Mouse (Mus musculus) layer of hippocampus, adult 8-10 months (tissue): ENCODE data around the gene Mex3a. TPM values are rescaled to one million over a fixed set of nuclear protein-coding genes. Genes with fewer than 3 reads are reported as not detected.

Experiments
- DNase-seq, 2 experiments: peaks; one replicate each; pipeline ENCODE4 v3.0.0; 2022; ENCODE audit warnings: low spot score in 2 of 2
- total RNA-seq, 4 experiments: library from RNA; stranded (reverse); gene quantifications; 2 replicates each; pipeline ENCODE4 v1.2.4; 2022

Mex3a gene
- total RNA-seq, 4 experiments from 2014 or later: 2.4 to 2.8 (median 2.6) TPM

- no peak for DNase-seq
Observed at GRCm38 (mm10) chr3:88505081-88505480, 27.1 kb upstream of the Mex3a start.

GRCm38 (mm10) chr3:88505765-88506164 lies 26.4 kb upstream of the Mex3a start:
- no peak for DNase-seq

DNA sequence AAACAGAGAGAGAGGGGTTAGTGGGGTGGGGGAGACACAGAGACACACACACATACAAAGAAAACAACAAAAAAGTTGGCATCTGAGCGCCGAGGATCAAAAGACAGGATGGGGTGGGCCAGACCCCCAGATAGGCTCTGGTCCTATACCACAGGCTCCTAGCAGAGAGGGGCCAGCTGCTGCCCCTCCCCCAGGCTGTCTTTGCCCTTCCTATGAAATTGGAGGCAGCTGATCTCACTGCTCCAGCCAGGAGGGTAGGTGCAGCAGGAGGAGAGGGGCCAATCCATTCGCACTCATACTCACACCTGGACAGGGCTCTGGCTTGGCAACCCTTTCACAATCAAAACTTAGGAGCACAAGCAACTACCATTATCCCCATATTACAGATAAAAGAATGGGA lies 22.9 kb upstream of the Mex3a start:
- DNase-seq: no peak

DNA sequence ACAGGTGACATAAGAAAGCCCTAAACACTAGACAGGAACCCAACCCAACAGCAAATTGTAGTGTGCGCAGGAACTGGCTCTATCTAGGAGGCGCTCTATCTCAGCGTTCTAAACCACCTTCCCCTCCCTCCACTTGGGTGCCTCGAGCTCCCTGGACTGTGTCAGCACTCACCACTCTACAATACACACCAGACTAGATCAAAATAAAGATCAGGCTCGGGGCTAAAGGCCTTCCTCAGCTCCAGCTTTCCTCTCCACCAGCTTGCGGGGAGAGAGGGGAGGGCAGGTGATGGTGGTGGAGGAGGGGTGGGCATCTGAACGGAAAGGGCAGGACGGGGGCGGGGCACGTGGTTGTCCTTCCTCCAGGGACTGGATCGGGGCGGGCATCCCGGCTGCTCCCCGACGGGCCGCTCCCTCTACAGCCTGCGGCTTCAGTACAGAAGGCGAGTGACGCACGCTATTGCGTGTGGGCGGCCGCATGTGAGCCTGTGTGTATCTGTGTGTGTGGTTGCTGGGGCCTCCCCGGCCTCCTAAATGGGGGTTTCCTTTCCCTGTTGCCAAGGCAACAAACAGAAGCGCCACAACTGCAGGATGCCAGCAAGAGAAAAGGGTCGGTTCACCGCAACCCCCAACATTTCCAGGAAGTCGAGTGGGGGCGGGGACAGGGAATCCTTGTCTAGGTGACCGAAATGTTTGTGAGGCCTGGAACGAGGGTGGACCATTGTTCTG lies 22.3 kb upstream of the Mex3a start, which contains the start of gene Lmna:
Lmna (minus strand) TSS at position 265 of the 729 bp plus-strand sequence.
- peak; percentile 91 to 92 for DNase-seq

DNA sequence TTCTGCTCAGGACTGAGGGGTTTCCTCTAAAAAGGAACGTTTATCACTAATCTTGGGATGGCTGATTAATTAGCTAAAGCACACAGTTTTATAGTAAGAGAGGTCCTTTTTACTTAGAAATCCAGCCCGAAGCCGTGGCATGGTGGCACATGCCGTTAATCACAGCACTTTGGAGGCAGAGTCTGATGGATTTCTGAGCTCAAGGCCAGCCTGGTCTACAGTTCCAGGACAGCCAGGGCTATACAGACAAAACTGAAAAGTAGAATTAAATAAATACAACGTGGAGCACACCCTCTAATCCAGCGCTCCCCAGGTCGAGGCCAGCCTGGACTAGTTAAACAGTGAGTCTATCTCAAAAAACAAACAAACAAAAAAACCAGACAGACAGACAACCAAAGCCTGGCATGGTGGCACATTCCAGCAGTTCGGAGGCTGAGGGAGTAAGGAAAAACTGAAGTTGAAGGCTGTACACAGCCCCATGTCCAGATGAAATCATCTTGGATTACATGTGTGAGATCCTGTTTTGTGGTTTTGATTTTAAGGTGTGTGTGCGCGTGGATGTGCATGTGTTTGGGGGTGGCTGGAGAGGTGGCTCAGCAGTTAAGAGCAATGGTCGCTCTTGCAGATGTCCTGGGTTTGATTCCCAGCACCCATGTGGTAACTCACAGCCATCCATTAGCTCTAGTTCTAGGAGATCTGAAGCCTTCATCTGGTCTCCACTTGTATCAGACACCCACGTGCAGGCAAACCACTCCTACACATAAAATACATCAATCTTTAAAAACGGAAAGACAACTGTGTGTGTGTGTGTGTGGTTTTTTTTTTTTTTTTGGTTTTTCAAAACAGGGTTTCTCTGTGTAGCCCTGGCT lies 21.5 kb upstream of the Mex3a start:
- DNase-seq: no peak

GRCm38 (mm10) chr3:88511559-88511958 lies 20.6 kb upstream of the Mex3a start:
- no peak for DNase-seq

- no peak for DNase-seq
Observed at GRCm38 (mm10) chr3:88512141-88512895, 19.9 kb upstream of the Mex3a start.

GRCm38 (mm10) chr3:88512896-88513545 lies 19.2 kb upstream of the Mex3a start:
- no peak for DNase-seq

DNA sequence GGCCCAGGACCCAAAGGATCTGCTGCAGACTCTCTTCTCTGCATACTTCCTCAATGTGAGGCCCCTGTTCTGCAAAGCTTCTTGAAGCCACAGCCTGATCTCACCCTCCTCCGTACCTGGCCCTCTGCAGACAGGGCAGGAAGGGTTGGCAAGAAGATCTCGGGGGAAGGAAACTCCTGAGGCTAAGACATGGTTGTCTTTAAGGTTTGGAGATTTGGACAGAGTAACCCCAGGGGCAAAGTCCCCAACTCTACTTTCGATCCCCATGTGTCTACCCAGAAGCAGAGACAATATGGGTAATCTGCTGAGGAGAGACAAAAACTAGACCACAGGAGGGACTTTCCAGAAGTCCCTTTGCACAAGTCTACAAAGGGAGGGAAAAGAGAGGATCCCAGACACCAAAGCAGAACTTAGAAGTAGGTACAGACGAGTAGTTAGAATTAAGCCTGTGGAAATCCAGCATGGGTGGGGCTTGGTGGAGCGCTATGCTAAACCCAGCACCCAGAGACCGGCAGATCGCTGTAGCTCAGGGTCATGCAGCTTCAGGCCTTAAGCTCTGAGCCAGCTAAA lies 18.6 kb upstream of the Mex3a start:
- no peak for DNase-seq

DNA sequence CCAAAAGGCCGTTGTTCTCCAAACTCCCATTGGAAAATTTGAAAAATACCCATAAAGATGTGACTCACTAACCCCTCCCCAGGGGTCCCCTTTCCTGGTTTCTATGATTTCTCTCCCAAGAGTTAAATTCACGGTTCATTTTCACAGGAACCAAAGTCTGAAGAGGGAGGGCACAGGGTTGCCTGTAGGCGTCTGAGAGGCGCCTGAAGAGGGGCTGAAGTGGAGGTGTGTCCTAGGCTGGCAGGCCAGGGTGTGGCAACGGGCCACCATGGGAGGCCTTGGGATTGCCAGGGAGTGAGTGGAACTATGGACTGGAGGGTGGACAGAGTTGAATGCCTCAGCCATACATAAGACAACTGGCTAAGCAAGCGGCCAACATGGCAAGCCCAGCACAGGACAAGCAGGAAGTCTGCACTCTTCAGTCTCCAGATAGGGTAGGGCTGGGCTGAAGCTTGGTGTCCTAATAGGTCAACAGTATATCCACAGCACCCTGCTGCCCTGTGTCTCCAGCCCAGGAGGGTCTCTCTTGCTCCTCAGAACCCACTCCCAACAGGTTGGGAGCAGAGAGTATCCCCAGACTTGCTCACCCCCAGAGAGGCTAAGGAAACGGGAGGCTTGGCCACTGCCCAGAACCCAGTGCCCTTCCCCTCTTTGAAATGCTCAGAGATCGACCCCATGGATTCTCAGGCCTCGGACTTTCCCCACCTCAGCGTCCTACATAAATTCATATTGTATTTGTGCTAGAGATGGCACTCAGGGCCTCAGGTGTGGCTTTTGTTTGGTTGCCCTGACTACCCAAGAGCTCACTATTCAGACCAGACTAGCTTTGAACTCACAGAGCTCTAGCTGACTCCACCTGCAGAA lies 17.7 kb upstream of the Mex3a start:
- no peak for DNase-seq

DNA sequence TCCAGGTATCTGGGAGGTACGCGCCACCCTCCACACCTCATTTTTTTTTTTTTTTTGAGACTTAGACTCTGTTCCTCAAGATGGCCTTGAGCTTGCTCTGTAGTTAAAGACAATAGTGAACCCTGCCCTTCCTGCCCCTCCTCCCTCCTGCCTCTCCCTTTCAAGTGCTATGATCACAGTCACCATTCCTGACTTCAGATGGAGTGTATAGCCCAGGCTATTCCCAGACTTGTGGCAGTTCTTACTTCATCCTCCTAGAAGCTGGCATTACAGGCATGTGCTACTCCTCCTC lies 17.2 kb upstream of the Mex3a start:
- no peak for DNase-seq

DNA sequence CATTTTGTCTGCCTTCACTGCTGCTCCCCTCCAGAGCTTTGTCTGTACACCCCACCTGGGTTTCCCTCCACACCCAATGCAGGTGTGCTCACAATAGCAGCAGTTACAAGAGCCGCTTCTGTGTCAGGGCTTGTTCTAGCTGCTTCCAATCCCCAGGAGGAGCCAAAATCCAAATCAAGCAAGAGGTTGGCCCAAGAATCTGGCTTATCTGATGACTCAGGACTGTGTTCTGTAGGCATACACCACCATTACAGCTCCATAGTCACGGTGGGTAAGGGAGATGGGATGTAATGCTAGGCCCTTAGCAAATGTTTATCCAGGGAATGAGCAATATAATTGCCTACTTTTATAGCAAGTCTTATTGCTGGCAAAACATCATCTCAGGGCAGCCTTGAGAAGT lies 15.8 kb upstream of the Mex3a start:
- no peak for DNase-seq

DNA sequence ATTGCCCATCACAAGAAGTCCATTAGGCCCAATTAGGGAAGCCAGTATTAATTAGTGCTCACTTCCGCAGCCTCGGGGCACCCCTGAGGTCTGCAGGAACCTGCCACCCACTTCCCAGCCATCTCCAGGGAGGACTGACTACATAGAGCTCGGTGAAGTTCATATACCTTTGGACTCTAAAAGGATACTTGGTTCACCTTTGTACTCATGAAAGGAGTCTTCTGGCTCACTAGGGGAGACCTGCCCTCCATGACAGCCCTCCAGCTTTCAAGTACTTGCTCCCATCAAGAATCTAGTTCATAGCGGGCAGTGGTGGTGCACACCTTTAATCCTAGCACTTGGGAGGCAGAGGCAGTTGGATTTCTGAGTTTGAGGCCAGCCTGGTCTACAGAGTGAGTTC lies 13.8 kb upstream of the Mex3a start:
- no peak for DNase-seq

GRCm38 (mm10) chr3:88520078-88520477 lies 12.1 kb upstream of the Mex3a start:
- DNase-seq: no peak

DNA sequence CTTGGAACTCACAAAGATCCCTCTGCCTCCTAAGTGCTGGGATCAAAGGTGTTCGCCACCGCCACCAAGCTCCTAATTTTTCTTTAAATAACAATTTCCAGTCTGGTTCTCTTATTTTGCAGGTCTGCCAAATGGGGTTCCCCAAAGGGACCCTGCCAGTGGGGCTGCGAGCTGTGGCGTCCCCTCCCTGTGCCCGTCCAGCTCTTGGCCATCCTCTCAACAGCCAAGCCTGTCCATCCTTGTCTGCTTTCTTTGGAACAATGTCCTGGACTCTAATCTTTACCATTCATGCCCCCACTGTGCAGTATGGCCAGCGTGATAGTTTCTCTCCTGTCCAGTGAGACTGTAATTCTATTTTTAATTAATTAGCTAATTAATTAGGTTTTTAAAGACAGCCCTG lies 11.0 kb upstream of the Mex3a start:
- no peak for DNase-seq

DNA sequence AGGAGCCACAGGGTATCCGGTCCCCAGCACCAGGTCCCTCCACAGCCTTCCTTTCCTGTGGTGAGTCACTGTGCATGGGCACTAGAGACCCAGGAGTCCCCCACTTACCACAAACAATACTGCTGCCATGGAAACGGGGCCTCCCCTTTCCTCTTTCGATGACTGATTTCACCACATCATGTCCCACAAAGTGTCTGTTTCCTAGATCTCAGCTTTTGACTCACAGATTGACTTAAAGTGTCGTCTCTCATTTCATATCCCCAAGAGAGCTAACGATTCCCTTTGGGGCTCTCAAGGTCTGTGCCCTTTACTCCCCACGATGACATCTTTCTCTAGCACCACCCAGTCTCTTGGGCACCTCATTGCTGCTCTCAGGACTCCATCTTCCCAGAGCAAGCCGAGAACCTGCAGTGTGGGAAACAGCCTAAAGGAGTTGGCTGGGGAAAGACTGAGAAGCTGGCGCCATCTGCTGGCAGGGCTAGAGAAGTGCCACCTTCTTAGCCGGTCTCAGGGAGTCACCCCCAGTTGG lies 10.3 kb upstream of the Mex3a start:
- peak in 1 of 2 experiments; percentile 55 for DNase-seq

DNA sequence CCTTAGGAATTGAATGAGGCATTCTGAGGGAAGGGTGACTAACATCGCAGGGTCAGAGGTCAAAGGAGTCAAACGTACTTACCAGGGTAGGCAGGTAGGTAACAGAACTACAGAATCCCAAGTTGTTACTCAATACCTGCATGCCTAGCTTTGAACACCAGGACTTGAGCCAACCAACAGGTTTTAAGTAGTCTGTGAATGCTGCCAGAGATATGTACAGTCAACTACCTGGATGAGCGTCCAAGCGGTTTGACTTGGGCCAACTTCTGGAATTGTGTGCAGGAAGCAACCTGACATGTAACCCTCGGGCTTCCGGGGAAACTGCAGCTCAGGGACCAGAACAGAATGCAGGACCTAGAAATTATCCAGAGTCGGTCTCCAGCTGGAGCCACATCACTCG lies 9.2 kb upstream of the Mex3a start:
- no peak for DNase-seq

- DNase-seq: no peak
Observed at GRCm38 (mm10) chr3:88525021-88525420, 7.2 kb upstream of the Mex3a start.

DNA sequence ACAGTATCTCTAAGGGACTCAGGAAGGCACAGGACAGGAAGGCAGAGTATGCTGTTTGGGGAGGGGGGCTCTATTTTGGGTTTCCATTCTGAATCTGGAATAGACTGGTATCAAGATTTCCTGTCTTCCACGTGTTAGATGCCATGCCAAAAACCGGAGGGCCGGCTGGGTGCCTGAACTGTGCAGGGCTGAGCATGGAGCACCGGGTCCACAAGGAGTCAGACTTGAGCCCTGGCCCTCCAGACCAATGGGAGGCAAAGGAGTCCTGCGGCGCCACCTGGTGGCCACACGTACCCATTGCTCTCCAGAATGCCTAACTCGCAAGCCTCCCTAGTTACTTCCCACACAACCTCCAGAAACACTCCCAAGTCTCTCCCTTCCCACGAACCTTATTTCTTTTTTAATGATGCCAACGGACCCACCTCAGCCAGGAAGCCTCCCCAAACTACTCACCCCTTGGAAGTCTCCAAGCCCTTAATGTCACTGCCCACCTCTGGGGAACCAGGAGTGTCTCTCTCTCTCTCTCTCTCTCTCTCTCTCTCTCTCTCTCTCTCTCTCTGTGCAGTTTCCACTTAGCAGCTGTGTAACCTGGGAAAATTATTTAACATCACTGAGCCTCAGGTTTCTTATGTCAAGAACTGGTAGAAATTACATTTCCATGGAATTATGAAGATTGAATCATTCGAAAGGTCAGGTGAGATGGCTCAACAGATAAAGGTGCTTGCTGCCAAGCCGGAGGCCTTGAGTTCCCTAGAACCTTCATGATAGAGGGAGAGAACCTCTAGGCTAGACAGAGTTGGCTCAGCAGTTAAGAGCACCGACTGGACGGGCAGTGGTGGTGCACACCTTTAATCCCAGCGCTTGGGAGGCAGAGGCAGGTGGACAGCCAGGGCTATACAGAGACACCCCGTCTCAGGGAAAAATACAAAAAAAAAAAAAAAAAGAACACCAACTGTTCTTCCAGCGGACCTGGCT lies 5.8 kb upstream of the Mex3a start:
- peak; percentile 70 to 78 for DNase-seq
